Mouse (Mus musculus) heart, embryonic 16.5 days (tissue): ENCODE measurements around the gene 1700123O20Rik. TPM values are rescaled to one million over a fixed set of nuclear protein-coding genes. Genes with fewer than 3 reads are reported as not detected.

ENCODE experiments used
- ATAC-seq: fragments of 200-750 bp; cut with Nextera tagmentation; replicated peaks from 2 replicates; pipeline ENCODE4 v1.8.0; 2017; ENCODE audit warnings: moderate number of reproducible peaks; ENCODE audit not compliant: insufficient read depth, low FRiP score; ENCODE audit errors: extremely low read depth
- H3K27ac ChIP-seq: fragments of 300-500 bp; sonication (generic); 2 replicates; pipeline ENCODE4 v1.5.1; 2014; ENCODE audit warnings: mild to moderate bottlenecking, low read length, control low read depth, moderate library complexity
- H3K27me3 ChIP-seq: fragments of 300-500 bp; sonication (generic); 2 replicates; pipeline ENCODE4 v1.6.1; 2014; ENCODE audit warnings: low read length, mixed read lengths; ENCODE audit not compliant: control insufficient read depth, insufficient read depth
- H3K36me3 ChIP-seq: fragments of 300-500 bp; sonication (generic); 2 replicates; pipeline ENCODE4 v1.6.1; 2014; ENCODE audit not compliant: control insufficient read depth, insufficient read depth
- H3K4me1 ChIP-seq: fragments of 300-500 bp; sonication (generic); 2 replicates; pipeline ENCODE4 v1.6.1; 2014; ENCODE audit warnings: low read length, mixed read lengths; ENCODE audit not compliant: control insufficient read depth, insufficient read depth
- H3K4me2 ChIP-seq: fragments of 300-500 bp; sonication (generic); 2 replicates; pipeline ENCODE4 v1.6.1; 2014; ENCODE audit warnings: low read depth, mild to moderate bottlenecking, control low read depth, low read length
- H3K4me3 ChIP-seq: fragments of 300-500 bp; sonication (generic); 2 replicates; pipeline ENCODE4 v1.5.1; 2014; ENCODE audit warnings: mild to moderate bottlenecking, control low read depth, low read length
- H3K9ac ChIP-seq: fragments of 300-500 bp; sonication (generic); 2 replicates; pipeline ENCODE4 v1.6.1; 2014; ENCODE audit warnings: low read length, control low read depth
- H3K9me3 ChIP-seq: fragments of 300-500 bp; sonication (generic); replicated peaks from 2 replicates; pipeline ENCODE4 v1.6.1; 2016; ENCODE audit warnings: low read length; ENCODE audit not compliant: control insufficient read depth
- WGBS: fragments of 180-500 bp; shearing (Covaris S2); extraction: QIAGEN DNeasy Blood & Tissue Kit; methylation state at CpG from one replicate; pipeline ENCODE4 v1.1.7; 2014; 5-methylcytosine and 5-hydroxymethylcytosine counted together
- polyA plus RNA-seq: library from polyadenylated mRNA; unstranded; fragments of >200 nt; fragmentation: Nextera tagmentation; extraction: Ambion mirVana; gene quantifications from 2 replicates; pipeline ENCODE4 v1.2.1, GENCODE M21; 2015

1700123O20Rik gene
- polyA plus RNA-seq, 1 experiment from 2014 or later = 49.8 TPM

DNA sequence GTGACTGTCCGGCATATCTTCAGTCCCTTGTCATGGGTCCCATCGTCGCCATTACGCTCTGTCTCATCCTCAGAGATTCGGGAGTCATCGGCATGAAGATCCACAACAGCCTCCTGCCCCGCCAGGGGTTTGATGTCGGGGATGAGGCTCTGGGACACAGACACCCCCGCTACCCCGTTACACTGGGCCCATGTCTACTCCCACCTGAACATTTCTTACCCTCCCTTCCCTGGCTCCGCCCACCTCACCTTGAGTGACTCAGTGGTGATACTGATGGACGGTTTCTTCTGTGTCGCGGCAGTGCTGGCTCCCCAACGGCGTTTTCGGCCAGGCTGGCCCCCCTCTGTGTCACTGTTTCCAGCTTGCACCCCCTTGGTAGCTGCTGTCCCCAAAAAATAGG, 39.6 kb upstream of the 1700123O20Rik start:
- ATAC-seq = no peak
- Histone ChIP-seq H3K4me2 (no peak overlapping the region), H3K36me3 (peaks cover 81% of the 10 kb centered on the region), H3K27ac (no peak overlapping the region), H3K27me3 (no peaks in the 10 kb centered on the region), H3K4me1 (peaks cover 4% of the 10 kb centered on the region; the same call in 1 of the 2 replicates), H3K9ac (no peak overlapping the region), H3K4me3 (no peak overlapping the region), H3K9me3 (no peaks in the 10 kb centered on the region)
- WGBS = 92% methylated on average over 17 of the region's 17 CpGs

DNA sequence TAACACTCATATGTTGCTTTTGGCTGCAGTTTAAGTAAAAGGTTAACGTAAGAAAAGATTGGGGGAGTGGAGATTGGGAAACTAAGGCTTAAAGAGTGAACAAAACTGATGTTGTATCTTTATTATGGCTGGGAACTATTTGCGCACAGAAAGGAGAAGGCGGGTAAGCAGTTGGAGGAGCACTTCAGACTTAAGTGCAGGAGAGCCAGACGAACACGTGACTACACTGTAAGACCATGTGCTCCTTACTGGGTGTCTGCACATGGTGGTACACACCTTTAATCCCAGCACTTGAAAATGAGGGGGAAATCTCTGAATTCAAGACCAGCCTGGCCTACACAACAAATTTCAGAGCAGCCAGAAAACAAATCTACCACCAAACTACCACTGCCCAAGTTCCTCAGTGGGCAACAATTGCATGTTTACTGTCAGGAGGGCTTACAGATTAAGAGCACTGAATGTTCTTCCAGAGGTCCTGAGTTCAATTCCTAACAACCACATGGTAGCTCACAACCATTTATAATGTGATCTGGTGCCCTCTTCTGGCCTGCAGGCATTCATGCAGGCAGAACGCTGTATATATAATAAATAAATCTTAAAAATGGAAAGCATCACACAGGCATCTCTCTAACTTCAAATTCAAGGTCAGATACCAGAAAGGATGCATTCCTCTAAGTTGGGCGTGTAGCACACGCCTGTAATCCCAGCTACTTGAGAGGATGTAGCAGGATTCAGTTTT, 38.9 kb upstream of the 1700123O20Rik start:
- Histone ChIP-seq H3K4me3 (no peak overlapping the region), H3K4me2 (no peak overlapping the region), H3K27ac (no peak overlapping the region), H3K36me3 (peaks cover 84% of the 10 kb centered on the region), H3K27me3 (no peaks in the 10 kb centered on the region), H3K9me3 (no peaks in the 10 kb centered on the region), H3K9ac (no peak overlapping the region), H3K4me1 (peaks cover 4% of the 10 kb centered on the region)
- 88% methylated on average over 8 of the region's 8 CpGs for WGBS
- no peak for ATAC-seq

DNA sequence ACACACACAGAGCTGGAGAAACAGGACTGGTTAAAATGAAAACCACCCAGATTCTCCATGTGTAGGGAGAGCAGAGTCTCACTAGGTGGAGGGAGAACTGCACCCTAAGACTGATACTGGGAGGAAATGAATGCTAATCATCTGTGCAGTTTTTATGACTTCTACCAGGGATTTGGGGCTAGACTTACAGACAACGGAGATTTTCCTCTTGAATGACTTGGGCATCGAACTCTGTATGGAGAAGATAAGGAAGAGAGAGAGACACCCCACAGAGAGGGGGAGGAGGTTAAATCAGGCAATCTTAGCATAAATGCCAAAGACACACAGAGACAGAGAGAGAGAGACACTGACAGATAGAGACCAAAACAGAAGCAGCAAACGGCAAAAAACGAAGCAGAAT, 38.1 kb upstream of the 1700123O20Rik start:
- Histone ChIP-seq H3K4me1 (peaks cover 12% of the 10 kb centered on the region), H3K36me3 (peaks cover 79% of the 10 kb centered on the region), H3K9ac (no peak overlapping the region), H3K27ac (no peak overlapping the region), H3K9me3 (no peaks in the 10 kb centered on the region), H3K4me2 (no peak overlapping the region), H3K4me3 (no peak overlapping the region), H3K27me3 (no peaks in the 10 kb centered on the region)
- ATAC-seq = no peak
- WGBS = 73% methylated on average over 4 of the region's 4 CpGs

GRCm38 (mm10) chr14:54650621-54651454, 35.2 kb upstream of the 1700123O20Rik start:
- H3K4me2 ChIP-seq = no peak overlapping the region
- H3K9me3 ChIP-seq = no peaks in the 10 kb centered on the region
- WGBS = 60% methylated on average over 23 of the region's 23 CpGs
- peaks cover 53% of the 10 kb centered on the region for H3K36me3 ChIP-seq
- H3K27me3 ChIP-seq = no peaks in the 10 kb centered on the region
- 0 out of 2 replicates have a peak overlapping the region, but pooled peaks have one; percentile 15 for H3K27ac ChIP-seq
- H3K4me3 ChIP-seq = no peak overlapping the region
- ATAC-seq = 0 out of 2 replicates have a peak, but pooled peaks have one; percentile 7
- H3K4me1 ChIP-seq = peaks cover 22% of the 10 kb centered on the region
- no peak overlapping the region for H3K9ac ChIP-seq

DNA sequence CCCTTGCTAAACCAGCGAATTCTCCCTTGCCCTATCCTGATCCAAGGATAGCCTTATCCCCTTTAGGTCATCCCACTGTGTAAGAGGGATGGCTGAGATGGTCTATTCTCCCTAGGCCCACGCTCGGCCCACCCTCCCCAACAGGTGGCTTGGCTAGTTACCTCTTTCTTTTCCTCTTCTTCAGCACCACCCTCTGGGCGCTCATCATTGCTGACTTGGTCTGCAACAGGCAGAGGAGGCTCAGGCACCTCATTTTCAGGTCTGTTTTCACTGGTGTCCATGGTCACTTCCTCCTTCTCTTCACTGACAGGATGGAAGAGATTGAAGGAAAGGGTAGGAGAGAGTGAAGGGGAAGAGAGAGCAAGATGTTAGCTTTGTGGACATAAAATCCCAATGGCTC, 34.5 kb upstream of the 1700123O20Rik start:
- H3K4me3 ChIP-seq = no peak overlapping the region
- peaks cover 22% of the 10 kb centered on the region for H3K4me1 ChIP-seq
- H3K27me3 ChIP-seq = no peaks in the 10 kb centered on the region
- H3K9ac ChIP-seq = no peak overlapping the region
- H3K27ac ChIP-seq = 0 out of 2 replicates have a peak overlapping the region, but pooled peaks have one; percentile 15
- peaks cover 49% of the 10 kb centered on the region for H3K36me3 ChIP-seq
- ATAC-seq = no peak
- 72% methylated on average over 4 of the region's 4 CpGs for WGBS
- H3K9me3 ChIP-seq = no peaks in the 10 kb centered on the region
- no peak overlapping the region for H3K4me2 ChIP-seq

GRCm38 (mm10) chr14:54652787-54653186, 33.2 kb upstream of the 1700123O20Rik start:
- no peaks in the 10 kb centered on the region for H3K27me3 ChIP-seq
- H3K4me2 ChIP-seq = peak overlapping the region; percentile 73
- H3K27ac ChIP-seq = peak overlapping the region; percentile 50
- ATAC-seq = no peak
- 3% methylated on average over 7 of the region's 7 CpGs for WGBS
- no peaks in the 10 kb centered on the region for H3K9me3 ChIP-seq
- peaks cover 22% of the 10 kb centered on the region for H3K4me1 ChIP-seq
- H3K36me3 ChIP-seq = peaks cover 48% of the 10 kb centered on the region
- peak overlapping the region; percentile 73 for H3K9ac ChIP-seq
- peak overlapping the region; percentile 63 for H3K4me3 ChIP-seq

DNA sequence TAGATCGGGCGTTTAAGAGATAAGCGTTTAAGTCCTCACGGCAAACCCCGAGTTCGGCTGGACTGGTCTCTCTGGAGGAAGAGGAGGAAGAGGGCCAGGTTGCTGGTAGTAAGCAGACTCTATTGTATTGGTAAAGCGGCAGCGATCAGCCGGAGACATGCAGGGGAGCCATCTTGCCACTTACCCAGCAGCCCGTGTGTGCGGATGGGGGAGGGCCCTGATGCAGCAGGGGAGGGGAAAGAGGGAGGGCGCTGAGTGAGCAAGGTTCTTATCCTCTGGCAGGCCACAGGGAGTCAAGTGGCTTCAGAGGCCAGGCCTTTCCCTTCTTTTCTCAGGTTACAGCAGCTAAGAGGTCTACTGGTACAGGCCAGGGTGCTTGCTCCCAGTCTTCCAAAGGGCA, 32.5 kb upstream of the 1700123O20Rik start:
- ATAC-seq = peak; percentile 91
- Histone ChIP-seq H3K4me3 (peak overlapping the region; percentile 63), H3K4me2 (peak overlapping the region; percentile 73), H3K27ac (peak overlapping the region; percentile 50), H3K27me3 (no peaks in the 10 kb centered on the region), H3K9me3 (no peaks in the 10 kb centered on the region), H3K4me1 (peaks cover 22% of the 10 kb centered on the region), H3K36me3 (peaks cover 43% of the 10 kb centered on the region), H3K9ac (peak overlapping the region; percentile 73)
- 0% methylated on average over 12 of the region's 12 CpGs for WGBS

GRCm38 (mm10) chr14:54660009-54660408, 26.0 kb upstream of the 1700123O20Rik start:
- no peak overlapping the region for H3K4me2 ChIP-seq
- no peaks in the 10 kb centered on the region for H3K9me3 ChIP-seq
- H3K4me3 ChIP-seq = no peak overlapping the region
- H3K9ac ChIP-seq = no peak overlapping the region
- H3K36me3 ChIP-seq = peaks cover 62% of the 10 kb centered on the region
- 89% methylated on average over 2 of the region's 2 CpGs for WGBS
- no peaks in the 10 kb centered on the region for H3K4me1 ChIP-seq
- no peak for ATAC-seq
- H3K27me3 ChIP-seq = no peaks in the 10 kb centered on the region
- H3K27ac ChIP-seq = no peak overlapping the region
